Mouse (Mus musculus) c-Kit-negative CD71-positive TER-119-positive erythroid progenitor cells, embryonic 14.5 days (primary cell): ENCODE data around the gene Ccdc144b.

ENCODE experiments used
- DNase-seq: peaks from one replicate; pipeline ENCODE4 v3.0.0-alpha.2; 2013; ENCODE audit warnings: low read depth, low spot score

Ccdc144b gene

DNA sequence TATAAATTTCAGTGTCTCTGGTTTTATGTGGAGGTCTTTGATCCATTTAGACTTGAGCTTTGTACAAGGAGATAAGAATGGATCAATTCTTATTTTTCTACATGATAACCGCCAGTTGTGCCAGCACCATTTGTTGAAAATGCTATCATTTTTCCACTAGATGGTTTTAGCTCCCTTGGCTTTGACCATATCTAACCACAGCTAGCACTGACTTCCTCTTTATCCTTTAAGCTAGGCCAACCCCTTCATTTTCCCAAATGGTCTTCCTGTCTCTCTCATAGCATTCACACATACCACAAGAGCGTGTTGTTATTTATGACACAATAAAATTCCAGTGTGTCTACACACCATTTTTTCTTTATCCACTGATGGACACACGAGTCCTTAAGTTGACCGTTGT is 23.4 kb downstream of the Ccdc144b start:
- no peak for DNase-seq

DNA sequence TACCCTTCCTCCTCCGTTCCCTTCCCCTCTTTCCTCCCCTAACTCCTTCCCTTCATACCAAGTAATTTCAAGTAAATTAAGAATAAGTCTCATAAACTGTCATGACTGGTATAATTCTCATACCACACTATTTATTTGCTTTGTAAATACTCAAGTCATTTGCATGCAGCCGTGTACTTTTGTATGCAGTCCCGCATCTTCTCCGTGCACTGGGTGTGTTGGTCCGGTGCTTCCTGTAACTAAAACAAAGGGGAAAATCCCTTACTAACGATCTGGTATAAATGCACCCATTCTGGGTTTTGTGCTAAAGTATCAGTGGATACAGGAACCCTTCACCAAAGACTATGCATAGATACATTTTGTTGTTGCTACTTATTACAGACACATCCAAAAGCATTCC is 27.6 kb downstream of the Ccdc144b start:
- DNase-seq = no peak

DNA sequence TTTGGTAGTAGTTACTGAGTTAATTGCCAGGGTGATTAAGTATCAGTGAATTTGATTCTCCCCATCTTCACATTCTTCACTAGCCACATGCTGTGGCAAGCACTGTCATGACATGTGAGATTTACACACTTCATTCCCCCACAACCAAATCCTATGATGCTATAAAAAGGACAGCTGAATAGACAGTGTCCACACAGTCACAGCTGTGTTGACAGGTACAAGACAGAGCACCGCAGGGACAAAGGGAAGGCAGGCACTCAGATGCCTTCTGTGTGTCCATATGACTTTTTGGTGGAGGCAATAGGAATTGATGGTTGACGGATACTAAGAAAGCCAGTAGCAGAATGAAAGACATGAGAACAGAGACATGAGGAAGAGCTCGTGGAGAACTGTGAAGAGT is 42.1 kb downstream of the Ccdc144b start:
- no peak for DNase-seq

DNA sequence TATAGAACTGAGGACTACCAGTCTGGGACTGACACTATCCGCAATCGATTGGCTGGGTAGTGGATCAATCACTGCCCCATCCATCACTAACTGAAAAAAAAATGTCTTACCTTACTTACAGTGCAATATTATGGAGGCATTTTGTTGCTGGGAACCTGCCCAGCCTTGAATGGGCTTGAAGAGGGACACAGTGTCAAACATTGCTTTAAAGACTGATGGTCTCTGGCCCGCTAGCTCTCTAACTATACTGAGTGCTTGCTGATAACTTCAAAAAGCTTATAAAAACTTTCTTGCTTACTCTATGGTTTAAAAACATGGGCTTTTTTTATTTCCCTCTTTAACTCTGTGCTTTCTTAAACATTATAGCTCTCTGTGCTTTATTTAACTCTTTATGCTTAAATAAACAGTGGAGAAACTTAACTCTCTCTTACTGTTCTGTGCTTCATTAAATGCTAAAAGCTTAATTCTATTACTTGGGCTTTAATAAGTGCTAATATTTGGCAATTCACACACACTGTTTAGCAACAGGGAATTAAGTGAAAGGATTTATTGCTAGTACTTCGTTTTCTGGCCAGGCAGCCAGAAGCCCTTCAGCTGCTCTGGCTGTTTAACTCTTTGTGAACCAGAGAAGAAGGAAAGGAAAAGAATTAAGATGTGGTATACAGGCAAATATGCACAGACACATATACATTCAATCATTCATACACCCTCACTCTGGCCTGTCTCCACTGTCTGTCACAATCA is 44.8 kb downstream of the Ccdc144b start:
- no peak for DNase-seq

DNA sequence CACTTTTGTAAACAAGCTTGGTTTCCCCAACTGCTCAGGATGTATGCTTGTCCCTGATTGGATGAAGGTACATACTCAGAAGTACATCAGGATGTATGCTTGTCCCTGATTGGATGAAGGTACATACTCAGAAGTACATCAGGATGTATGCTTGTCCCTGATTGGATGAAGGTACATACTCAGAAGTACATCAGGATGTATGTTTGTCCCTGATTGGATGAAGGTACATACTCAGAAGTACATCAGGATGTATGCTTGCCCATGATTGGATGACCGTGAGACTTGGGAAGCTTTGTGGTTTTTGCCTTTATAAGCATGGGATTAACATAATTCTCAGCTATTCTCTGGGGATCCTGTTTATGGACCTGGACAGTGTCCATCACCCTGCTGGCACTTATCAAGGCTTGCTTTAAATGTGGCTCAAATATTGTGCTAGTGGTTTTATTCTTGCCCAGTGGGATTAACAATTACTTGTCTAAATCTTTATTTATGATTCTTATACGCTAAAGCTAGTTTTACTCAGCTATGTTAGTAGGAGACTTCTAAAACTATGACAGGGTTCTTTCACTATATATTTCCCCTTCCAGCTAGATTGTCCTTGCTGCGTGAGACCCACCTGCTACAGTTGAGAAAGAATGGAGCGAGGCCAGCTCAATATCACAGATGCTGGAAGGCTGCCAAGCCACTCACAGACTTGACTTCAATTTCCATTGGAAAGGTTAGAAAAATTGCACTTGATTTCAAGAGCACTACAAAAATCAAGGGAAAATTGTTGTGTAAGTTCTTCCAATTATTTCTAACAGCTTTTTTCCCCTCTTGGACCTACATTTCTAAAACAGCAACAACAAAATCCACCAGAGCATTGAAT is 49.1 kb downstream of the Ccdc144b start:
- no peak for DNase-seq

DNA sequence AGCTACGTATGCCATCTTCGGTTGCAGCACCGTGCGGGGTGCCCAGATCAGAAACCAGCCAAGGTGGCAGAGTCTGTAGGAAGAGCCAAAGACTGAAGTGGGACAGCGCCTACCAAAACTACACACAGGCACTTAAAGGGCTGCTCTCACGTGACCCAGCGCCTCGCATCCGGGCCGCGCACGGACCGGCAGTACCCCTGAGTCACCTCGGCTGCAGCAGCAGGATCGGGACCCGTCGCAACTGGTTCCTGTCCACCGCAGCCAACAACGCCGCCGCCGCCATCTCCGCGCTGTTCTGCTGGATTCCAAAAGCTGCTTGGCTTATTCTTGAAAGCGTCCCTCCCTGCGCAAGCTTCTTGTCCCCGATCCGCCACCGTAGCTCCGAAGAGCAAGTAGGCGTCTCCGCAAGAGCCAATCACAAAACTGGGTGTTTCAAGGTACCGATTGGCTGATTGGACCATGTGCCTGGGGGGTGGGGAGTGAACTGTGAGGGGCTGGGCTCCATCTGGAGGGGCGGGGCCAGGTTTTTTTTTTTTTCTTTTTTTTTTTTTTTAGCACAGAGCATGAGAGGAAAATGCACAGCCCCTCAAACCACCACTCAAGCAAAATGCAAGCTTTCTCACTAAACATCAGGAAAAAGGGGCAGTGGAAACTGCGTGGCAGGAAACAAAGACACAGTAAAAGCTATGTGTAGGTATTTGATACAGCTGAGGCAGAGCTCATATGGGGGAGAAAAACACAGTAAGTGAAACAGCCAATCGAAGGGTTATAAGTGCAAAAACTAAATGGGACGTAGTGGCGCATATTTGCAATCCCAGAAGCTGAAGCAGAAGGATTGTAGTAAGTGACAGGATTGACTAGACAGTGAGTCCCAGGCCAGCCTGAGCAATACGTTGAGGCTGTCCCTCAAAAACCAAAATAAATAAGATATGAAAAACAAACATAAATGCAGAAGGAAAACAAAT is 52.8 kb downstream of the Ccdc144b start, which contains the start of gene Mccc1:
Gene Mccc1 (minus strand): TSS at position 404 of the 965 bp plus-strand sequence.
- DNase-seq = peak; percentile 84

DNA sequence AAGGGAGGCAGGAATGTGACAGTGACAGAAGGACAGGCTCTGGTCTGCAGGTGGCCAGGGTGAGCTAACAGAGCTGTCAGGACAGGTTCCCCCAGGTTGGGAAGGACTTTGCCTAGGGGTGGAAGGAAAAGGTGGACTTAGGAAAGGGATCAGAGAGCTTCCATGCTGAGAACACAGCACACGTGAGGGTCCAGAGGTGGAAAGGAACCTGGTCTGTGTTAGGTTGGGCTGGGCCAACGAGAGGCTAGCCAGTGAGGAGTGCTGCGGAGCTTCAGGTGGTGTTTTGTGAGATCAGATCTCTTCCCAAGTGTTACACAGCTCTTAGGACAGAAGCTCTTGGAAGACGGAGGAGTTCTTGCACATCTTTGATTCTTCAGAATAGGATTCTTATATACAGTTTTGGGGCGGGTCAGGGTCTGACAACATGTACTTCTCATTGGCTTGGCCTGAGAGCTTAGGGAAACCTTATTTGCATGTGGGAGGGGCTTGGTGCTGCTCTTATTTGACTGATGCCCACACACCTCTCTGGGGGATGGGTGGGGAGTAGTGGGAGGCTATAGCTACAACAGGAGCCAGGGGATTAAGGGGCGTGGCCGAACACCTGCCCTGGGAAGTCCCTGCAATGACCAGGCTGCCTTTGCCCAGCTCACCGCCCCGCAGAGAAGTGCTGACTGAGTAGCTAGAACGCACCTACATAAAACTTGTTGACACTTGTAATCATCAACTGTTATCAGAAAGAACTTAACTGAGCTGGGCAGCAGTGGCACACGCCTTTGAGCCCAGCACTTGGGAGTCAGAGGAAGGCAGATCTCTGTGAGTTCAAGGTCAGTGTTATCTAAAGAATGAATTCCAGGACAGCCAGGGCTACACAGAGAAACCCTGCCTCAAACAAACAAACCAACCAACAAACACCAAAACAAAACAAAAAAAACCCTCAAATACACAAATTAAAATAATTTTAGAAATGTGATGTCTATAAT is 58.5 kb downstream of the Ccdc144b start:
- DNase-seq = no peak

DNA sequence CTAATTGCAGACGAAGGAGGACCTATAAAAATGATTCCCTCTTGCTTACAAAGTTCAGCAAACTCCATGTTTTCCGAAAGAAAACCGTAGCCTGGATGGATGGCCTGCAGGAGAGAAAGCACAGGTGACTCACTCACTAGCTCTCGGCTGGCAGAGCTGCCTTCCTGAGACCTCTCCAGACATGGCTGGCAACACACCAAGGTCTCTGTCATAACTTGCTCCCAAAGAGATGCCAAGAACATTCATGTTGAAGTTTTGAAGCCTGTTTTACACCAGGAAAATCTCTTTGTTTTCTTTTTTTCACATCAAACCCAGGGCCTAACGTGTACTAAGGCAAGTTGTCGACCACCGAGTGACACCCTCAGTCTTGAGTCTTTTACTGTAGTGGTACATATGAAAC is 62.6 kb downstream of the Ccdc144b start:
- DNase-seq = no peak

DNA sequence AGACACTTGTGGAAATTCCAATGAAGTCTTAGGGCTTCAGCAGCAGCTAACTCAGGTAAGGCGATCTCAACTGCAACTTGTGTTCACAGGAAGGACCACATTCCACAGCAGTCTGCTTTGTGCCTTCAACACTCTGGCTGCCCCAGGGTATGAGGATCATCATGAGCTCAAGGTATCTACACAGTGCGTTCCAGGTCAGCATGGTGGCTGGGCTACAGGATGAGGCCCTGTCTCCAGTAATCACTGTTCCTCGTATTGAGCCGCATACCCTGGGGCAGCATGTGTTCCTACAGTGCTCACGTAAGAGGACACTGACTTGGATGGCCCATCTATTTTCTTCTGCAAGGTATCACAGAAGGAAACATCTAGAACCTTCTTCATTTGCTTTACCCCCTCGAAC is 65.3 kb downstream of the Ccdc144b start:
- no peak for DNase-seq

DNA sequence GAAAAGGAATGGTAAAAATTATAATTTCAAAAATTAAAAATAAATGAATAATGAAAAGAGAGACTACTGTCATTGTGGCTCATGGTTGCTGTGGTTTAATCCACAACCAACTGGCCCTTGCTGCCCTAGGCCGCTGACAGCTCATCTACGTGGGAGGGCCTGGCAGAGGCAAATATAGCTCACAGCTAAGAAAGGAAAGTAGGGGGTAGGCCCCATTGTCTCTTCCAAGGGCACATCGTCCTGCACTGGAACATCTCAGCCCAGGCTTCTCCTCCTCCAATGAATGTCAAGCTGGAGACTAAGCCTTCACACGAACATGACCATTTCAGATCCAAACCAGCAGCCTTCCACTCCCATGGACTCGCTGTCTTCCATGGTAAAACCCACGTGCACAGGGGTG is 67.1 kb downstream of the Ccdc144b start:
- no peak for DNase-seq

DNA sequence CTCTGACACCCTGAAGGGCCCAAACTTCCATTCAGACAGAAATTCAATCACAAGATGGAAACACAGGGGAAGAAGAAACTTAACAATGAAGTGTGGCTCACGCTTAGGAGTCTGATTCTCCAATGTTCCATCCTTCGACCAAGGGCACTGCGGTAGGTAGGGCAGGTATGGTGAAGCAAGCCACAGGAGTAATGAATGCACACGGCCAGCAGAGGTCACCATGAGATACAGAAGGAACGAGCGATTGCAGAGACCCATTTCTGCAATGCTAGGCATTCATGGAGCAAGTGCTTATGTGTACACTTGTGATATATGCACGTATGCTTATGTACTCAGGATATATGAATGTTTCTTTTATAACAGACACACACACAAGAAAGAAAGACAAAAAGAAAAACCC is 79.8 kb downstream of the Ccdc144b start:
- no peak for DNase-seq

DNA sequence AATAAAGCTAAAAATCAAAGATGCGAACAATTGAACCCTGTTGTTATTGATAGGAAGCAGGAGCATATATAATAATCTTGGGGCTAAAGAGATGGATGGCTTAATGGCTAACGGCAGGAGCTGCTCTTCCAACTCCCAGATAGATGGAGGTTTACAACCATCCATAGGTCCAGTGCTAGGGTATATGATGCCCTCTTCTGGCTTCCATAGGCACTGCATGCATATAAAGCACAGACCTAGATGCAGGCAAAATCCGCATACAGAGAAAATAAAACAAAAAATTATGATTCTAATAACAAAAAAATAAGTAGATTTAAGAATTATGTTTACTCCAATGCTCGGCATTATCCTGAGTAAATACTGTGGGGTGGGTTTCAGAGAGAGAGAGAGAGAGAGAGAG is 80.4 kb downstream of the Ccdc144b start:
- peak; percentile 17 for DNase-seq

DNA sequence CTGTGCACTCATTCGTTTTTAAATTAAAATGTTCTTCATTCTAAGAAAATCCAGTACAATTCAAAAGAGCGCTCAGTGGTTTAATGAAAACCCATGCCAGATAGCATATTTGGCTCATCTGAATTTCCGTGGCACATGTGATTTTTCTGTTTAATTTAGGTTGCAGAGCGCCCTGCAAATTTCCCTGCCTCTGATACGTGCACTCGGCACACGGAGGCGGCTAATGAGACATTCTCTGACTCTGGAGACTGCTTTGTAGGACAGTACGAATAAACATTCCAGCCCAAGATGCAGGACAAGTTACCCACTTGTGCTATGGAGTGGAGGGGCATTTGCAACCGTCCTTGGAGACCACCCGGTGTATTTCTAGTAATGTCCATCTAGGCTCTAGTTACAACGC is 82.2 kb downstream of the Ccdc144b start:
- DNase-seq = no peak

DNA sequence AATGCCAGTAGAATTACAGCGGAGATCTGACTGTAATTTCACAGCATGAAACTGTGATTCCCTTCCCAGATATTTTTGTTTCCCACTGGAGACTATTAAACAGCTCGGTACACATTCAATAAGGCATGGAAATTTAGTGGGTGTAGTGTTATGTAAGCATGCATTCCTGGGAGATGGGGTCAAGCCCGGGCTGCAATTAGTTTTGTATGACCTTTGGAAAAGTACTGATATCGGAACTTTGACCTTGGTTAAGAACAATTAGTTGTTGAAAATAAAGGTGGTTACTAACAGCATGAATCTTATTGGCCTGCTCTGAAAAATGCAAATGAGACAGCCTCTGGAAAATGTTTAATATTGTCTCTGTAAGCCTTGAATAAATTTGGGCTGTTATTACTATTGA is 82.9 kb downstream of the Ccdc144b start:
- no peak for DNase-seq

DNA sequence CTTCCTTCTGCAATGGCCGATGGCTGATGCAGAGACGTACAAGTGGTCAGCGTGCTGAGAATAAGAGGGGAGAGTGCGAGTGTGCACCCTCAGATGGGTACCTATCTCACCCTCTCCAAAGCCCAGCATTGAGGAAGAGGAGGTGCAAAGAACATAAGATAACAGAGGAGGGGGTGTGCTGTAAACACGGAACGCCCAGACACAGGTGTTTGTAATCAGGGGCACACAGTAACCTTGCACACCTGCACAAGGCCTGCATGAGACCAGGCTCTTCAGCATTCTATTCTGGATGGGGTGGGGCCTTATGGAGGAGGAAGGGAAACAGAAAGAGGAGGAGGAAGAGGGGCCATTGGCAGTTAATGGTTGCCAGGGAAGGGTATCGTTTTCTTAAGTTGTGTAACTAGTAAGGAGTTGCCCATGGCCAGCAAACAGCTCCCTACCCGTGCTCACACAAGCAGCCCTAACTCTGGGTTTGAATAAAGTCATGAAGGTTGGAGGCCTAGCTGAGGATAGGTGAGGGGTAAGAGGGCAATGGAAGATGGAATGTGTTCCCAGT is 85.9 kb downstream of the Ccdc144b start:
- no peak for DNase-seq

DNA sequence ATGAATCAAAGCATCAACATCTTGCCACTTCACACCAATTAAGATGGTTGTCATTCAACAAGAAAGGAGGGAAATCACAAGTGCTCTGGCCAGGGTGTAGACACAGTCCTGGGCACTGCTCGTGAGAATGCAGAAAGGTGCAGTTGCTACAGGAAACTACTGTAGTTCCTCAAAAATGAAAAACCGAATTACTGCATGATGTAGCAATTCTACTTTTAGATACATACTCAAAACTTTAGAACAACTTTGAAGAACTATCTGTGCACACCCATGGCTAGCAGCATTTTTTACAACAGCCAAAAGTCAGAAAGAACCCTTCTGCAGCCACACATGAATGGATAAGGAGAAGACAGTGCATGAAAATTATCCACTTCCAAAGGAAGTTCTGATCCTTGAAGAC is 86.9 kb downstream of the Ccdc144b start:
- DNase-seq = no peak

DNA sequence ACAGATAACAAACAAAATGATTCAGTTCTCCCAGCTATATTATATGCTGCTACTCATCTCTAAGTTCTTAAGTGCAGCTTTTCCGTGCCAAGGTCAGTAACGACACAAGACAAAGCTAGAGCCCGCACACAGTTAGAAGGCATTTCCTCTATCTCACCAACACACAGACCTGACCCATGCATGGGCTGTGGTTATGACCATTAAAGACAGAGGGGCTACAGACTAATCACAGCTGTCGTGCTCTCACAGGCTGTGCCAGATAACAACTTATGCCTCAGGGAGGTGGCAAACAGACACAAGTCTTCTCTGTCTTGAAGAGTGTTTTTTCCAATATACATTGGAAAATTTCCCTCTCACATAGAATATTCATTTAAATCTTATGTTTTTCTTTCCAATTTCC is 88.4 kb downstream of the Ccdc144b start:
- no peak for DNase-seq

DNA sequence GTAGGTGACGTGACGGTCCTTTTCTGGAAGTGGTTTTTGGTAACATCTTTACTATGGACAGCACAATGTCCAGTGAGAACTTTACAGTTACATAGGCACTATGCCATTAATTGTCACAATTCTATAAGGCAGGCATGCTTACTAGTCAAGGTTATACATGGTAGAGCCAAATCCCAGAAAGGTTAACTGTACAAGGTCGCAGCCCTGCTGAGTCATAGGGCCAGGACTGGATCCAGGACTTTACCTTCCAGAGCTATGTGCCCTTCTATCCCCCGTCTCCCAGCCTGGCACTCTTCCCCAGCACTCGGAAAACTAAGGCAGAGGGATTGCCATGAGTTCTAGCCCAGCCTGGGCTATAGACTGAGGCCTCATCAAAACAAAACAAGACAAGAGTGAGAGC is 89.4 kb downstream of the Ccdc144b start:
- no peak for DNase-seq

DNA sequence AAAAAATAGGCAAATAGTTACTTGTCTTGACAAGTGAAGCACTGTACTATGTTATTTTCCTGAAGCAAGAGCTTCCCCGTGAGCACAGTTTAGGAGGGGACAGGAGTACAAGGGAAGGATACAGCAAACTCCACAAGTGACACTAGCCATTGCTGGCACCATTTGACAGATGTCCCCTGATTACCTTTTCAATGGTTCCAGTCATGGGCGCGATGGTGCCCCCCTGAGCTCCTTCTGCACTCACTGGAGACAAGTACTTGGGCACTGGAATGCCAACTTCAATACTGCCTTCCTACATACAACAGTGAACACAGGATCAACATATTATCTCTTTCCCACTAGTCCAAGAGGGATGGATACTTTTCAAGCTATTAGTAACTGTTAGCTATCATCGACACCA is 89.9 kb downstream of the Ccdc144b start:
- no peak for DNase-seq

DNA sequence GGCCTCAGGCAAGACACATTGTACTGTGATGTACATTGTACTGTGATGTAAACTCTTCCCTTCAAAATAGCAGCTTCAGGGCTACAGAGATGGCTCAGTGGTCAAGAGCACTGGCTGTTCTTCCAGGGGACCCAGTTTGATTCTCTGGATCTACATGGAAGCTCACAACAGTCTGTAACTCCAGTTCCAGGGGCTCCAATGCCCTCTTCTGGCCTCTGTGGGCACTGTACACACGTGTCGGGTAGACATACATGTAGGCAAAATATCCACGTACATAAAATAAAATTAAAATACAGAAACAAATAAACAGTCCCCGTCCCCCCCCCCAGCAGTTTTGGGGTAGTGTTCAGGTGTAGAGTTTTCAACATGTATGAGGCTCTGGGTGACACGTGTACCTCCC is 90.4 kb downstream of the Ccdc144b start:
- no peak for DNase-seq
